Mouse (Mus musculus): ENCODE measurements around the gene Ifrd1. TPM values are rescaled to one million over a fixed set of nuclear protein-coding genes. Genes with fewer than 3 reads are reported as not detected.
"Not testable (repeated sequence)": the region's sequence is repeated elsewhere in the genome, so short reads cannot be mapped to it uniquely, and the experiment has no call there.

The Ifrd1 gene
- polyA plus RNA-seq, 1 experiment, result 107 TPM

DNA sequence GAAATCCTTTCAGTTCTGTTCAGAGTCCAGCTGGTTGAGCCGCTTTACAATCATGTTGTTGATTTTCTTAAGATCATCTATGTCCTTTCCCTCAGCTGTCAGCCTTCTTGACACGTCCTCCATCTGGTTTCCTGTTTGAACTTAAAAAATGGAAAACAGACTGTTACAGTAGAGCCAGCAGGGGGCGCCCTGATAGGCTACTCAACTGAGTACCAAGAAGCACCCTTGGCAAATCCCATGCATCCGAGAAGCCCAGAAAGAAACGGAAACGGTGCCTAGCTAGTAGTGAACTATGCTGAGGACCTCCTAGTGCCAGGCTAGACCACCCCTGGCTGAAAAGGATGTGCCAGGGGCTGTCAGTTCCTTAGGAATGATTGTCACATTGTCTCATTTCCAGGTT lies 71.2 kb downstream of the Ifrd1 start:
- Histone ChIP-seq H3K27ac (ENCODE audit: insufficient read depth, low read length) (no peak overlapping the region), H3K4me1 (ENCODE audit: control insufficient read depth, insufficient read depth, low read length) (no peaks in the 10 kb centered on the region), H3K36me3 (ENCODE audit: control insufficient read depth, insufficient read depth, low read length, poor library complexity, severe bottlenecking) (no peaks in the 10 kb centered on the region), H3K4me3 (ENCODE audit: low read depth, low read length) (no peak overlapping the region), H3K9me3 (replicated peaks; ENCODE audit: control insufficient read depth, insufficient read depth, low read length, poor library complexity, severe bottlenecking) (peaks cover 19% of the 10 kb centered on the region), H3K9ac (ENCODE audit: low read depth, poor library complexity, severe bottlenecking) (no peak overlapping the region), H3K27me3 (ENCODE audit: control insufficient read depth, insufficient read depth, low read length, poor library complexity, severe bottlenecking) (no peaks in the 10 kb centered on the region)
- TF ChIP-seq POLR2A (IDR thresholded peaks at IDR 0.05; ENCODE audit: insufficient read depth, low read length) (no peak), CTCF (IDR thresholded peaks at IDR 0.05; ENCODE audit: low read depth, low read length) (no peak), EP300 (IDR thresholded peaks at IDR 0.05; ENCODE audit: insufficient read depth, low read depth, low read length) (no peak)

DNA sequence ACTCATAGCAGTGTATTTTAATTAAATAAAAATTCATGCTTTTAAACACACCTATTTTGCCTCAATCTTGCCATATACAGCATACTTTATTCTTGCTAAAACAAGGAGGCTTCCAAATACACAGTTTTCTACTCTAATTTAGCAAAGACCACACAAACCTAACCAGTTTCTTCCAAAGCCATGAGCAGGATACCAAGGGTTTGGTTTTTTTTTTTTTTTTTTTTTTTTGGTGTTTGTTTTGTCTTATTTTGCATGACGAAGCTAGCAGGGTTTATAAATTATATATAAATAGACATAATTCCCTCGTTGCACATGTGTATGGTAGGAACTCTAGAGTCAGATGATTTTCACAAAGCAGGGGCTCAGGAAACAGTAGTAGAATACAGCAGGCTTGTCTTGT lies 72.1 kb downstream of the Ifrd1 start:
- Histone ChIP-seq H3K4me1 (ENCODE audit: control insufficient read depth, insufficient read depth, low read length) (no peaks in the 10 kb centered on the region), H3K27me3 (ENCODE audit: control insufficient read depth, insufficient read depth, low read length, poor library complexity, severe bottlenecking) (no peaks in the 10 kb centered on the region), H3K36me3 (ENCODE audit: control insufficient read depth, insufficient read depth, low read length, poor library complexity, severe bottlenecking) (no peaks in the 10 kb centered on the region), H3K9ac (ENCODE audit: low read depth, poor library complexity, severe bottlenecking) (no peak overlapping the region), H3K27ac (ENCODE audit: insufficient read depth, low read length) (no peak overlapping the region), H3K4me3 (ENCODE audit: low read depth, low read length) (no peak overlapping the region), H3K9me3 (replicated peaks; ENCODE audit: control insufficient read depth, insufficient read depth, low read length, poor library complexity, severe bottlenecking) (peaks cover 17% of the 10 kb centered on the region)
- TF ChIP-seq EP300 (IDR thresholded peaks at IDR 0.05; ENCODE audit: insufficient read depth, low read depth, low read length), result no peak
- TF ChIP-seq POLR2A (IDR thresholded peaks at IDR 0.05; ENCODE audit: insufficient read depth, low read length), result no peak
- no peak for TF ChIP-seq CTCF (IDR thresholded peaks at IDR 0.05; ENCODE audit: low read depth, low read length)

DNA sequence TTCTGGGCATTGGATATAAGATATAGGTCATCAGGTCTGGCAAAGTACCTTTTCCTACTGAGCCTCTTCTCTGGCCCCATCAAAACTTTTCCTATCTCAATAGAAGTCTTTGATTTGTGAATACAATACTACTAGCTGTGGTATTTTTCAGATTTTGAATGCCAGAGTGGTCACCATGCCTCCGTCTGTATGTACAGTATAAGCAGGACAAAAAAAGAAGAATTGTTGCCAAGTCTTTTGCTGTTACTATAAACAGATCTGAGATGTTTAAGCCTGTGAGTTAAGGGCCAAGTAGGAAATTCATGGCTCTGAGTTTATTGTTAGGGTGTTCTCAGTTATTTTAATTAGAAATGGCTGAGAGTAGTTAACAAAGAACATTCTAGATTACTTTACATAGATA lies 73.1 kb downstream of the Ifrd1 start:
- H3K9me3 ChIP-seq (replicated peaks; ENCODE audit: control insufficient read depth, insufficient read depth, low read length, poor library complexity, severe bottlenecking); H3K4me1 ChIP-seq (ENCODE audit: control insufficient read depth, insufficient read depth, low read length); H3K36me3 ChIP-seq (ENCODE audit: control insufficient read depth, insufficient read depth, low read length, poor library complexity, severe bottlenecking); H3K27ac ChIP-seq (ENCODE audit: insufficient read depth, low read length); H3K27me3 ChIP-seq (ENCODE audit: control insufficient read depth, insufficient read depth, low read length, poor library complexity, severe bottlenecking); H3K9ac ChIP-seq (ENCODE audit: low read depth, poor library complexity, severe bottlenecking); H3K4me3 ChIP-seq (ENCODE audit: low read depth, low read length): not testable (repeated sequence)

DNA sequence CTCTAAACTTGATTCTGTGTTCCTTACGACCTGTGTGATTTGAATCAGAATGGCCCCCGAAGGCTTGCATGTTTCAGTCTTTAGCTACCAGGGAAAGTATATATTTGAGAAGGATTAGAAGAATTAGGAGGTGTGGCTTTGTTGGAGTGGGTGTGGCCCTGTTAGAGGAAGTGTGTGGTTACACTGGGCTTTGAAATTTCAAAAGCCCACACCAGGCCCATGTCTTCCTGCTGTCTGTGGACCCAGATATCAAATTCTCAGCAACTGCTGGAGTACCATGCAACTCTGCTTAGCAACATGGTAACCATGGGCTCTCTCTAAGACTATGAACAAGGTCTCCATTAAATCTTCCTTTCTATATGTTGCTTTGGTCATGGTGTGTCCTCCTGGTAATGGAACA lies 76.7 kb downstream of the Ifrd1 start:
- H3K4me1 ChIP-seq (ENCODE audit: control insufficient read depth, insufficient read depth, low read length), result no peaks in the 10 kb centered on the region
- TF ChIP-seq CTCF (IDR thresholded peaks at IDR 0.05; ENCODE audit: low read depth, low read length), result no peak
- TF ChIP-seq EP300 (IDR thresholded peaks at IDR 0.05; ENCODE audit: insufficient read depth, low read depth, low read length), result no peak
- no peak for TF ChIP-seq POLR2A (IDR thresholded peaks at IDR 0.05; ENCODE audit: insufficient read depth, low read length)
- H3K27ac ChIP-seq (ENCODE audit: insufficient read depth, low read length), result no peak overlapping the region
- no peak overlapping the region for H3K4me3 ChIP-seq (ENCODE audit: low read depth, low read length)
- no peaks in the 10 kb centered on the region for H3K27me3 ChIP-seq (ENCODE audit: control insufficient read depth, insufficient read depth, low read length, poor library complexity, severe bottlenecking)
- H3K36me3 ChIP-seq (ENCODE audit: control insufficient read depth, insufficient read depth, low read length, poor library complexity, severe bottlenecking), result no peaks in the 10 kb centered on the region
- no peaks in the 10 kb centered on the region for H3K9me3 ChIP-seq (replicated peaks; ENCODE audit: control insufficient read depth, insufficient read depth, low read length, poor library complexity, severe bottlenecking)
- no peak overlapping the region for H3K9ac ChIP-seq (ENCODE audit: low read depth, poor library complexity, severe bottlenecking)

DNA sequence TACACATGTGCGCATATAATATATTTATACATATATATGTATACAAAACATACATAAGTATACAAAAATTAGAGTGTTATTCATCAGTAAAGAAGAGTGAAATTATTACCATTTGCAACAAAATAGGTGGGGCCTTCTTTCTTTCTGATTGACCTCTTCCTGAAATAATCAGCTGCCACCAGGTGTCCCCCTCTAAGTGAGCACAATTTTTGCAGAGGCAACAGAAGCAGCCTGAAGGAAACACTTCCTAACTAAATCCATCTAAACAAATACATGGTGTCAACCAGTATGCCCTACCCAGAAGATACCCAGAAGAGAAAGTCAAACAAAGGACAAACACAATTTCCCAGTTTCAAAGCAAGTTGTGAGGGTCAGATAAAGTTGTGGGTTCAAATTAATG lies 78.6 kb downstream of the Ifrd1 start:
- no peak overlapping the region for H3K27ac ChIP-seq (ENCODE audit: insufficient read depth, low read length)
- H3K9ac ChIP-seq (ENCODE audit: low read depth, poor library complexity, severe bottlenecking), result no peak overlapping the region
- no peaks in the 10 kb centered on the region for H3K4me1 ChIP-seq (ENCODE audit: control insufficient read depth, insufficient read depth, low read length)
- no peaks in the 10 kb centered on the region for H3K9me3 ChIP-seq (replicated peaks; ENCODE audit: control insufficient read depth, insufficient read depth, low read length, poor library complexity, severe bottlenecking)
- H3K4me3 ChIP-seq (ENCODE audit: low read depth, low read length), result no peak overlapping the region
- H3K36me3 ChIP-seq (ENCODE audit: control insufficient read depth, insufficient read depth, low read length, poor library complexity, severe bottlenecking), result no peaks in the 10 kb centered on the region
- no peaks in the 10 kb centered on the region for H3K27me3 ChIP-seq (ENCODE audit: control insufficient read depth, insufficient read depth, low read length, poor library complexity, severe bottlenecking)
- TF ChIP-seq EP300 (IDR thresholded peaks at IDR 0.05; ENCODE audit: insufficient read depth, low read depth, low read length), result no peak
- TF ChIP-seq POLR2A (IDR thresholded peaks at IDR 0.05; ENCODE audit: insufficient read depth, low read length), result no peak

DNA sequence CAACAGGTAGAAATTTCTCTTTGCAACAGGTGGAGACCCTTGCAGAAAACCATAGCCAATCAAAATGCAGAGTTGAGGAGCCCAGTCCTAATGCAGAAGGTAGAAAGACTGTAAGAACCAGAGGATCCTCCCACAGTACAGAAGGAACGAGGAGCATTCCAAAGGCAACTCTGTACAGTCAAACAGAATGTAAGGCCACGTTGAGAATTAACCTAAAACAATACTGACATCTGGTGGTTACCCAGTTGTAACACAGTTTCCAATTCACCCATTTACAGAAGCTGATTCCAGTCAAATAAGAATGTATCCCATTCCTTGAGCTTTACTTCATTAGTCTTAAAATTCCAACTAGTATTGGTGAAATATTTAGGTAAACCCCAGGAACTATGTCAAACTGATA lies 83.7 kb downstream of the Ifrd1 start:
- no peaks in the 10 kb centered on the region for H3K4me1 ChIP-seq (ENCODE audit: control insufficient read depth, insufficient read depth, low read length)
- no peak overlapping the region for H3K9ac ChIP-seq (ENCODE audit: low read depth, poor library complexity, severe bottlenecking)
- H3K36me3 ChIP-seq (ENCODE audit: control insufficient read depth, insufficient read depth, low read length, poor library complexity, severe bottlenecking), result no peaks in the 10 kb centered on the region
- no peak overlapping the region for H3K4me3 ChIP-seq (ENCODE audit: low read depth, low read length)
- H3K27ac ChIP-seq (ENCODE audit: insufficient read depth, low read length), result no peak overlapping the region
- H3K9me3 ChIP-seq (replicated peaks; ENCODE audit: control insufficient read depth, insufficient read depth, low read length, poor library complexity, severe bottlenecking), result no peaks in the 10 kb centered on the region
- no peaks in the 10 kb centered on the region for H3K27me3 ChIP-seq (ENCODE audit: control insufficient read depth, insufficient read depth, low read length, poor library complexity, severe bottlenecking)
- TF ChIP-seq POLR2A (IDR thresholded peaks at IDR 0.05; ENCODE audit: insufficient read depth, low read length), result no peak
- no peak for TF ChIP-seq CTCF (IDR thresholded peaks at IDR 0.05; ENCODE audit: low read depth, low read length)
- no peak for TF ChIP-seq EP300 (IDR thresholded peaks at IDR 0.05; ENCODE audit: insufficient read depth, low read depth, low read length)
